Mouse (Mus musculus): Measurements from ENCODE around the gene Fbxo9.

- TF ChIP-seq EP300 (optimal IDR thresholded peaks at IDR 0.05) (no peak), CTCF (IDR thresholded peaks at IDR 0.05; ENCODE audit: low read depth) (no peak)
Observed at GRCm38 (mm10) chr9:78107582-78107911, 1.3 kb downstream of the Fbxo9 start.
